Mouse (Mus musculus) C2C12 (cell line): ENCODE measurements around the gene Stxbp5l. TPM values are rescaled to one million over a fixed set of nuclear protein-coding genes. Genes with fewer than 3 reads are reported as not detected.
"Not testable (repeated sequence)": the region's sequence is repeated elsewhere in the genome, so short reads cannot be mapped to it uniquely, and the experiment has no call there.

Source experiments
- H3K27me3 ChIP-seq: one replicate; pipeline ENCODE4 v1.6.1; 2011; ENCODE audit not compliant: control insufficient read depth, insufficient read depth, insufficient read length
- H3K36me3 ChIP-seq: one replicate; pipeline ENCODE4 v1.6.1; 2011; ENCODE audit not compliant: control insufficient read depth, insufficient read depth
- H3K4me3 ChIP-seq: one replicate; pipeline ENCODE4 v1.5.1; 2011; ENCODE audit warnings: mild to moderate bottlenecking, control low read depth; ENCODE audit not compliant: poor library complexity, insufficient read depth, severe bottlenecking
- H3K79me2 ChIP-seq: one replicate; pipeline ENCODE4 v1.6.1; 2011; ENCODE audit not compliant: control insufficient read depth, insufficient read depth
- H3K79me3 ChIP-seq: one replicate; pipeline ENCODE4 v1.6.1; 2011; ENCODE audit warnings: low read depth, control low read depth
- H3ac ChIP-seq: one replicate; pipeline ENCODE3; 2011; ENCODE audit warnings: low read depth; ENCODE audit not compliant: control insufficient read depth, insufficient read length
- CEBPB ChIP-seq: IDR thresholded peaks from one replicate; pipeline ENCODE4 v1.6.1; 2011; ENCODE audit warnings: low read depth, mild to moderate bottlenecking, control low read depth, moderate library complexity
- CTCF ChIP-seq: IDR thresholded peaks from one replicate; pipeline ENCODE4 v1.5.1; 2011; ENCODE audit not compliant: control insufficient read depth, insufficient read depth, insufficient read length
- FOSL1 ChIP-seq: IDR thresholded peaks from one replicate; pipeline ENCODE4 v1.8.0; 2011; ENCODE audit warnings: mild to moderate bottlenecking, low read length; ENCODE audit not compliant: poor library complexity, insufficient read depth, severe bottlenecking
- MAX ChIP-seq: IDR thresholded peaks from one replicate; pipeline ENCODE4 v1.6.1; 2011; ENCODE audit warnings: mild to moderate bottlenecking, control low read depth
- MYOD1 ChIP-seq: IDR thresholded peaks from one replicate; pipeline ENCODE4 v1.6.1; 2011; ENCODE audit warnings: low read depth; ENCODE audit not compliant: control insufficient read depth, insufficient read length
- MYOG ChIP-seq: IDR thresholded peaks from one replicate; pipeline ENCODE4 v1.6.1; 2011; ENCODE audit not compliant: control insufficient read depth, insufficient read length; ENCODE audit errors: extremely low read depth
- USF1 ChIP-seq: IDR thresholded peaks from one replicate; pipeline ENCODE4 v1.6.1; 2011; ENCODE audit warnings: low read depth, mild to moderate bottlenecking, control low read depth, moderate library complexity
- polyA plus RNA-seq: library from polyadenylated mRNA; unstranded; fragments of >200 nt; fragmentation: generic; extraction: Trizol; gene quantifications from one replicate; pipeline ENCODE4 v1.2.1, GENCODE M21; 2012; ENCODE audit warnings: missing spikeins

The Stxbp5l gene
- polyA plus RNA-seq, 1 experiment: not detected

DNA sequence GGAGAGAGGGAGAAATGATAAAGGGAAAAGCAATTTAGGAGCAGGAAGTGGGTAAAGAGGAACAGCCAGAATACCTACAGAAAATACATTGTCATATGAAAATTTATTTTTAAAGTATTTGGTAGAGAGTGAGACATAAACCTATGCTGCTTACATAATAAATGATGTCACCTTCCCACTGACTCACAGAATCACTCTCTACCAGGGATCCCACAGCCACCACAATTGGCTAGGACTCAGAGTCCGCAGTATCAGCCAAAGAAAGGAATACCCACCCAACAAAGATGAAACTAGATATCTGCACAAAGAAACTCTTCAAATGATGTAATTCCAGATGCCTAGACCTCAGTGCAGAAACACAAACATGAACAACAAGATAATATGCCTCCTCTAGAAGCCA lies 12.0 kb downstream of the Stxbp5l start:
- H3ac ChIP-seq: no peak overlapping the region
- TF ChIP-seq CEBPB (no peak), MYOG (no peak), FOSL1 (no peak), MYOD1 (no peak), USF1 (no peak), MAX (no peak), CTCF (no peak)
- no peaks in the 10 kb centered on the region for H3K27me3 ChIP-seq
- H3K79me2 ChIP-seq: no peaks in the 10 kb centered on the region
- H3K79me3 ChIP-seq: no peaks in the 10 kb centered on the region
- H3K36me3 ChIP-seq: no peaks in the 10 kb centered on the region
- no peak overlapping the region for H3K4me3 ChIP-seq

DNA sequence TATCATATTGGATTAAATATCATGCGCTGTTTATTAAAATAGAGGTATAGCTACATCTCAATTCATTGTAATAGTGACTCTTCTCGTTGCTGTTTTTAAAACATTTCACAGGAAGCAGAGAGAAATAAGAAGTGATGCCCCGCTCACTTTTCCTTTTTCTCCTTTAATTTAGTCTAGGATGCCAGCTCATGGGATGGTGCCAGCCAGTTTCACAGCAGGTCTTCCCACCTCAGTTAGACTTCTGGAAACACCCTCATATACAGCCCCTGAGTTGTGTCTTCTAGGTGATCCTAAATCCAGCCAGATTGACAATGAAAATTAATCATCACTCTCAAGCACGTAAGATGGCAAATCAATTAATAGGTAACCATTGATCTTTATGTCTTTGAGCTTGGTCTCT lies 17.3 kb downstream of the Stxbp5l start:
- H3K79me3 ChIP-seq: no peaks in the 10 kb centered on the region
- no peaks in the 10 kb centered on the region for H3K27me3 ChIP-seq
- no peaks in the 10 kb centered on the region for H3K79me2 ChIP-seq
- H3ac ChIP-seq: no peak overlapping the region
- TF ChIP-seq MAX: no peak
- TF ChIP-seq CEBPB: no peak
- no peak for TF ChIP-seq USF1
- no peak for TF ChIP-seq MYOD1
- no peak for TF ChIP-seq MYOG
- H3K36me3 ChIP-seq: no peaks in the 10 kb centered on the region
- H3K4me3 ChIP-seq: no peak overlapping the region

- no peak for TF ChIP-seq CTCF
Measured at GRCm38 (mm10) chr16:37363958-37364357, 20.8 kb downstream of the Stxbp5l start.

DNA sequence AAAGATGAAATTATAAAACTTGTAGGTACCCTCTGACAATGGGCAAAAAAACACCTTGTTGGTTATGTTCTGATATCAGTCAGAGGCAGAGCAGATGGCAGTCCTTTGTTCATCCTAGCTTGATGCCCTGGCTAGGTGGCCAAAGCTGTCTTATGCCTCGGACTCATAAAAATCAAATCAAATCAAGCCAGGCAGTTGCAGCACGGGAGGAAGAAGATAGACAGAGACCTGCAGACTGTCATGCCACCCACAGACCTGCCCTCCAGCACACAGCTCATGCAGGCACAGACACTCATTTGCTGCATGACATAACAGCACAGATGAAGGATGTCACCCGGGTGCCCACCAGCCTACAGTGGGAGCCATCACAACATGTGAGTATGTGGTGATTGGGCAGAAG lies 29.1 kb downstream of the Stxbp5l start:
- Histone ChIP-seq H3K27me3 (no peaks in the 10 kb centered on the region), H3K79me2 (no peaks in the 10 kb centered on the region), H3K36me3 (no peaks in the 10 kb centered on the region), H3K79me3 (no peaks in the 10 kb centered on the region), H3ac (no peak overlapping the region), H3K4me3 (no peak overlapping the region)
- TF ChIP-seq USF1 (no peak), MYOD1 (no peak), CTCF (no peak), CEBPB (no peak), MYOG (no peak), FOSL1 (no peak), MAX (no peak)

More at GRCm38 (mm10) chr16:37363958-37364357, 20.8 kb downstream of the Stxbp5l start:
- Histone ChIP-seq H3K27me3 (no peaks in the 10 kb centered on the region), H3K79me3 (no peaks in the 10 kb centered on the region), H3K4me3 (no peak overlapping the region), H3ac (no peak overlapping the region), H3K36me3 (no peaks in the 10 kb centered on the region), H3K79me2 (no peaks in the 10 kb centered on the region)

DNA sequence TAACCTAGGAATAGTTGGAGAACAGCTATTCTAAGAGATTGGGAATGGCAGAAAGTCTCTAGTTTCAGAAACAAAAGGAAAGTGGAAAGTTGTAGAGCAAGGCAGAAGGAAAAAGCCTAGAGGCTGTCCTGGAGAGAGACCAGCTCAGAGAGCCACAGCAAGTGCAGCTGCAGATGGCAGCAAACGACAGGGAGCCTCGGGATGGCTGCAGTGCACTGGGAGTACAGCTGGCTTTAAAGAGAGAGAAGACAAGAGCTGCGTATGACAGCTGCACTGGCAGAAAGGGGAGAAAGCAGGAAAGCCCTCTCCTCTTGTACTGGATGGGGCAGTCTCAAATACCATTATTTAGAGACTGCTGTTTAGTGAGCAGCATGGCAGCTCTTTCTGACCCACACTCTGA lies 37.7 kb downstream of the Stxbp5l start:
- Histone ChIP-seq H3K79me2 (no peaks in the 10 kb centered on the region), H3K27me3 (no peaks in the 10 kb centered on the region), H3K4me3 (no peak overlapping the region), H3K79me3 (no peaks in the 10 kb centered on the region), H3ac (no peak overlapping the region), H3K36me3 (no peaks in the 10 kb centered on the region)
- TF ChIP-seq FOSL1 (no peak), USF1 (no peak), CTCF (no peak), CEBPB (no peak), MYOD1 (no peak)

DNA sequence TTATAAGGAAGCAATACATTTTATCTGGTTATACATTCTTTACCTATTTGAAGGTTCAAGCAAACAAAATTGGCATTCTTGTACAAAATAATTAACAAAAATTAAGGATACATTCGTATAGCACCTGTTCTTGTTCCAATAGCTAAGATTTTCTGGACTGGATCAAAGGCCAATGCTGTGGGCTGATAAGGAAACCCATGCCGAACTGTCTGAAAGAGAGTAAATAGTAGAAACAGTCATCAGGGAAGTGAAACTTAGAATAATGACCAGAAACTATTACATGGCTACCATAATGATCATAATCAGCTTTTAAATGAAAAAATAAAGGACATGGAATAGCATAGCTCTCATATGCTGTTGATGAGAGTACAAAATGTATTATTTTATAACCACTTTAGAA lies 39.8 kb downstream of the Stxbp5l start:
- TF ChIP-seq MYOD1 (no peak), CEBPB (no peak), MYOG (no peak), MAX (no peak), USF1 (no peak), FOSL1 (no peak), CTCF (no peak)
- Histone ChIP-seq H3K79me3 (no peaks in the 10 kb centered on the region), H3K4me3 (no peak overlapping the region), H3ac (no peak overlapping the region), H3K79me2 (no peaks in the 10 kb centered on the region), H3K36me3 (no peaks in the 10 kb centered on the region), H3K27me3 (no peaks in the 10 kb centered on the region)

DNA sequence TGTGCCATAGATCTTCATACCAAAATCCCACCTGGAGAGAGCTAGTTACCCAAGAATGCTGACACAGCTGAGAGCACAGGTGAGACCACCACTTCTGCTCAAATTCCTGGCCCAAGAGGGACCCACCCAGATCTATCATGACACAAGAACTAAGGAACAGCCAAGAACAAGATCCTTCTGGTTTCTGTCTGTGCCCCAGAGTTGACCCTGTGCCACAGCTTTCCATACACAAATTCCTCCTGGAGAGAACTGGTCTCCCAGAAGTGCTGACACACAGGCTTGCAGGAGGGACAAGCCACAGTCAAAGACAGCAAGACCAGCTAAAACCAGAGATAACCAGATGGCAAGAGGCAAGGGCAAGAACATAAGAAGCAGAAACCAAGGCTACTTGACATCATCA lies 43.3 kb downstream of the Stxbp5l start:
- not testable (repeated sequence) for H3K4me3 ChIP-seq, H3K79me3 ChIP-seq, H3K36me3 ChIP-seq, H3K27me3 ChIP-seq, H3ac ChIP-seq, H3K79me2 ChIP-seq
